Mouse (Mus musculus): Measurements from ENCODE around the gene Hivep3. TPM values are rescaled to one million over a fixed set of nuclear protein-coding genes. Genes with fewer than 3 reads are reported as not detected.

Hivep3 gene
- total and polyA plus RNA-seq, 3 experiments: not detected

DNA sequence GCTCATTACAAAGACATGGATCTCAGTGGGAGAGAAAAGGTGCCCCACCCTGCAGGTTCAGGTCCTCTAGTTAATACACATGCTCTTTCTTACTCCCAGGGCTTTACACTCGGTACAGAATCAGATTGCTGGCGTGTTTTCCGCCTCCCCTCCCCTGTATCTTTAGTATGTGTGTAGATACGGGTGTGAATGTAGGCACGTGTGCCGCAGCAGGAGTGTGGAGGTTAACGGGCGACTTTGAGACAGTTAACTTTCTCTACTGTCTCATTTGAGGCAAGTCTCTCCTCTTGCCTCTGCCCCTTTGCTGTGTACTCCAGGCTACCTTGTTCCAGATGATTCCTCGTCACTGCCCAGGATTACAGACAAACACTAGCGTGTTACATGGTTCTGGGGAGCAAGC is 241.7 kb downstream of the Hivep3 start:
- Histone ChIP-seq H3K79me2 (ENCODE audit: control insufficient read depth, insufficient read depth, low read length, poor library complexity) (no peaks in the 10 kb centered on the region), H3K27ac (ENCODE audit: control insufficient read depth, low read depth, low read length) (no peak overlapping the region), H3K4me3 (ENCODE audit: control insufficient read depth in 1 of 2, insufficient read depth in 1 of 2, low read depth in 2 of 2, low read length in 2 of 2) (no peak overlapping the region), H3K27me3 (ENCODE audit: control insufficient read depth in 1 of 2, insufficient read depth in 2 of 2, low read length in 2 of 2) (no peaks in the 10 kb centered on the region), H3K36me3 (ENCODE audit: control insufficient read depth in 1 of 2, insufficient read depth in 2 of 2, low read length in 2 of 2) (no peaks in the 10 kb centered on the region), H3K9ac (ENCODE audit: control insufficient read depth, low read depth, low read length, poor library complexity, severe bottlenecking) (no peak overlapping the region), H3K4me1 (ENCODE audit: control insufficient read depth in 1 of 2, insufficient read depth in 2 of 2, low read length in 2 of 2) (no peaks in the 10 kb centered on the region), H3K9me3 (replicated peaks; ENCODE audit: insufficient read depth, low read length) (no peaks in the 10 kb centered on the region)
- TF ChIP-seq HCFC1 (IDR thresholded peaks at IDR 0.05; ENCODE audit: low read depth, low read length) (no peak), ETS1 (IDR thresholded peaks at IDR 0.05; ENCODE audit: low read depth, low read length) (no peak), CHD2 (IDR thresholded peaks at IDR 0.05; ENCODE audit: low read length) (no peak), RCOR1 (IDR thresholded peaks at IDR 0.05; ENCODE audit: low read depth, low read length) (no peak)
- DNase-seq (ENCODE audit: low read depth, low spot score): no peak

DNA sequence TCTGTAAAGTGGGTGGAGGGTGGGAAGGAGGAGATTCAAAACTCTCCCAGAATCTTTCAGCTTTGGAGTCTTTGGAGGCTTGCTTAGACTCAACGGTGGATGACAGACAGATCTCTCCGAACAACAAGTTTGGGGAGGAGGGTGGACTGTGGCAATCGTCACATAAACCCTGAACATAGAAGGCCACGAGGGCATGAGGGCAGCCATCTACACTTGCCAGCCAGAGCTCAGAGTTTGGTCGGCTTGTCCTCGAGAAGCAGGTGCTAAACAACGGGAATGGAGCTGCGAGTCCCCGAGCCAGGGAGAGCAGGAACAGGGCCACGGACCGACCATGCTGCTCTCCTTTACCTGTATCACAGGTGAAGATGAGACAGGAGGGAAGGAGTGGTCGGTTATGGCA is 242.2 kb downstream of the Hivep3 start:
- Histone ChIP-seq H3K9me3 (replicated peaks; ENCODE audit: insufficient read depth, low read length) (no peaks in the 10 kb centered on the region), H3K27ac (ENCODE audit: control insufficient read depth, low read depth, low read length) (no peak overlapping the region), H3K36me3 (ENCODE audit: control insufficient read depth in 1 of 2, insufficient read depth in 2 of 2, low read length in 2 of 2) (no peaks in the 10 kb centered on the region), H3K4me1 (ENCODE audit: control insufficient read depth in 1 of 2, insufficient read depth in 2 of 2, low read length in 2 of 2) (no peaks in the 10 kb centered on the region), H3K9ac (ENCODE audit: control insufficient read depth, low read depth, low read length, poor library complexity, severe bottlenecking) (no peak overlapping the region), H3K4me3 (ENCODE audit: control insufficient read depth in 1 of 2, insufficient read depth in 1 of 2, low read depth in 2 of 2, low read length in 2 of 2) (no peak overlapping the region), H3K79me2 (ENCODE audit: control insufficient read depth, insufficient read depth, low read length, poor library complexity) (no peaks in the 10 kb centered on the region), H3K27me3 (ENCODE audit: control insufficient read depth in 1 of 2, insufficient read depth in 2 of 2, low read length in 2 of 2) (no peaks in the 10 kb centered on the region)
- TF ChIP-seq ELF1 (IDR thresholded peaks at IDR 0.05; ENCODE audit: low read depth, low read length) (no peak), ZNF384 (IDR thresholded peaks at IDR 0.05; ENCODE audit: low read depth, low read length) (no peak), E2F4 (IDR thresholded peaks at IDR 0.05; ENCODE audit: borderline replicate concordance, low read depth, low read length) (no peak), RCOR1 (IDR thresholded peaks at IDR 0.05; ENCODE audit: low read depth, low read length) (no peak), CHD1 (IDR thresholded peaks at IDR 0.05; ENCODE audit: low read depth, low read length) (no peak), RAD21 (IDR thresholded peaks at IDR 0.05; ENCODE audit: low read depth, low read length) (no peak), POLR2AphosphoS5 (IDR thresholded peaks at IDR 0.05; ENCODE audit: borderline replicate concordance, low read depth, low read length) (no peak), MAZ (IDR thresholded peaks at IDR 0.05; ENCODE audit: low read depth, low read length) (no peak), TBP (IDR thresholded peaks at IDR 0.05; ENCODE audit: low read depth, low read length) (no peak), BHLHE40 (IDR thresholded peaks at IDR 0.05; ENCODE audit: borderline replicate concordance, low read depth, low read length) (no peak), TAL1 (IDR thresholded peaks at IDR 0.05; ENCODE audit: low read length) (no peak), GABPA (IDR thresholded peaks at IDR 0.05; ENCODE audit: low read depth, low read length) (no peak), UBTF (IDR thresholded peaks at IDR 0.05; ENCODE audit: borderline replicate concordance, insufficient read depth, low read depth, low read length) (no peak), GATA1 (IDR thresholded peaks at IDR 0.05; ENCODE audit: low read depth, low read length) (no peak), ETS1 (IDR thresholded peaks at IDR 0.05; ENCODE audit: low read depth, low read length) (no peak), EP300 (IDR thresholded peaks at IDR 0.05; ENCODE audit: low read depth in 1 of 2, low read length in 2 of 2) (no peak), ZMIZ1 (IDR thresholded peaks at IDR 0.05; ENCODE audit: low read depth, low read length) (no peak), MYB (IDR thresholded peaks at IDR 0.05; ENCODE audit: low read depth, low read length) (no peak), MAFK (IDR thresholded peaks at IDR 0.05; ENCODE audit: borderline replicate concordance, low read depth, low read length) (no peak), USF1 (IDR thresholded peaks at IDR 0.05; ENCODE audit: low read depth, low read length) (no peak)
- DNase-seq (ENCODE audit: low read depth, low spot score): no peak

All from MEL (cell line).